Mouse (Mus musculus) lung, adult 18-20 months (tissue): ENCODE results near the gene Pygo2.
"Not testable (repeated sequence)": the region's sequence is repeated elsewhere in the genome, so short reads cannot be mapped to it uniquely, and the experiment has no call there.

Source experiments
- DNase-seq, 2 experiments: peaks; one replicate each; pipeline ENCODE4 v3.0.0; 2022; ENCODE audit warnings: mixed read lengths in 2 of 2

The Pygo2 gene

DNA sequence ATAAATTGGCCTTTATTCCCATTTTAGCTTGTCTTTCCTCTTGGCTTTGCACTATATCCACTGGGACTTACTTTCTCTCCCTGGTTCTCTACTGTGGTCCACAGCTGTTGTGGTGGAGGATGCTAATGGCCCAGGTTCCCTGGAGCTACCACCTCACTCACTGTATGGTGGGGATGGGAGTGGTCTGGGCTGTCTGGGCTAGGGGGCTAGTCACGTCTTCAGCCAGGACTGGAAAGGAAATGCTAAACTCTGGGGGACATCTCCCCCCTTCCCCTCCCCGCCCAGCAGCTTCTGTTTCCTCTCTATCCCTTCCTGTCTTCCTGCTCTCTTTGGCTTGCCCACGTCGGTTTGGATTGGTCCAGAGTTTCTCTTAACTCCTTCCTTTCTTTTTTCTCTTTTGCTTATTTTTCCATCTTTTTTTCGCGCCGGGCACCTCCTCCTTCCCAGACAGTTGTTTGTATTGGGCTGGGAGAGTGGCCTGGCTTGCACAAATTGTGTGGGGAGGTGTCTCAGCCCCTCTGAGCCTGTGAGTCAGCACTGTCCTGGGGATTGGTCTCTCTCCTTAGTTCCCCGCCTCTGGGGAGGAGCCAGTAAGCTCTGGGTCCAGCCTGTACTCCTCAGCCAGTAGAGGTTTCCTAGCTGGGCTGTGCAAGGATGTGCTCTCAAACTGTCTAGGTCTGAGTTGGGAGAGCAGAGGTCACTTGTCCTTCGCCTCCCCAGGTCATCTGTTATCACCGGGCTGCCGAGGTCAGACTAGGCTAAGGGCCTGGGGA is 8.8 kb upstream of the Pygo2 start:
- DNase-seq = peak; percentile 90 to 93

DNA sequence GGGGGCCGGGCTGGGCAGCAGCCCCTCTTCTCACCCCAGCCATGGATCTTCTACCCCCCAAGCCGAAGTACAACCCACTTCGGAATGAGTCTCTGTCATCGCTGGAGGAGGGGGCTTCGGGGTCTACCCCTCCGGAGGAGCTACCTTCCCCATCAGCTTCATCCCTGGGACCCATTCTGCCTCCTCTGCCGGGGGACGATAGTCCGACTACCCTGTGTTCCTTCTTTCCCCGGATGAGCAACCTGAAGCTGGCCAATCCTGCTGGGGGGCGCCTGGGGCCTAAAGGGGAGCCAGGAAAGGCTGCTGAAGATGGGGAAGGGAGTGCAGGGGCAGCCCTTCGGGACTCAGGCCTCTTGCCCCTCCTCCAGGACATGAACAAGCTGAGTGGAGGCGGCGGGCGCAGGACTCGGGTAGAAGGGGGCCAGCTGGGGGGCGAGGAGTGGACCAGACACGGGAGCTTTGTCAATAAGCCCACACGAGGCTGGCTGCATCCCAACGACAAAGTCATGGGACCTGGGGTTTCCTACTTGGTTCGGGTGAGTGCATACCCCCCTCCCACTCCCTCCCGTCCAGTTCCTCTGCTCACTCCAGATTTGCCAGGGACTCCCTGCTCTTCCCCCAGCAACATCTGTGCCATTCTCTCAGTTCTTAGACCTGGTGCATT is 8.1 kb upstream of the Pygo2 start:
- DNase-seq = no peak

DNA sequence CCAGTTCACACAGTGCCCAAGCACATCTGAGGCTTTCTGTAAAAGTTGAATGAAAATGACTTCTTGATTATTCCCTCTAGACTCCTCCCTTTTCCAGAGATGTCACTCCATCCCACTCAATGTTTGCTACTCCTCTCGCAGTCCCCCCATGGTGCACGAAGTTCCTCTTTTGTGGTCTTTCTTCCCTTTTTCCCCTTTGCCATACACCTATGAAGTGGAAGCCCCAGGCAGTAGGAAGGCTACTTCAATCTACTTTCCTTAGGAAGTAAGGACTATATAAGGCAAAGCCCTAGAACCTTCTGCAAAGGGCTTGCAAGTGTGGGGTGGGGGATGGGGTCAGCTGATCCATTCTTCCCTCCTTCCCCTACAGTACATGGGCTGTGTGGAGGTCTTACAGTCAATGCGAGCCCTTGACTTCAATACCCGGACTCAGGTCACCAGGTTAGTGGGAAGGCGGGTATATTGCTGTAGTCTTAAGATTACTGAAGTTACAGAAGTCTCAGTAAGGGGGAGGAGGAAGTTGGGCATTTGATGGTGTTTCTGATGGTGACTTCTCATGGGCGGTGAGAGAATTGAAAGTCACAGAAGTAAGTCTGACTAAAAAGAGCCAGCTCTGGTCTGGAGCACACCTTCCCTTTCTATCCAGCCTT is 7.3 kb upstream of the Pygo2 start:
- no peak for DNase-seq

DNA sequence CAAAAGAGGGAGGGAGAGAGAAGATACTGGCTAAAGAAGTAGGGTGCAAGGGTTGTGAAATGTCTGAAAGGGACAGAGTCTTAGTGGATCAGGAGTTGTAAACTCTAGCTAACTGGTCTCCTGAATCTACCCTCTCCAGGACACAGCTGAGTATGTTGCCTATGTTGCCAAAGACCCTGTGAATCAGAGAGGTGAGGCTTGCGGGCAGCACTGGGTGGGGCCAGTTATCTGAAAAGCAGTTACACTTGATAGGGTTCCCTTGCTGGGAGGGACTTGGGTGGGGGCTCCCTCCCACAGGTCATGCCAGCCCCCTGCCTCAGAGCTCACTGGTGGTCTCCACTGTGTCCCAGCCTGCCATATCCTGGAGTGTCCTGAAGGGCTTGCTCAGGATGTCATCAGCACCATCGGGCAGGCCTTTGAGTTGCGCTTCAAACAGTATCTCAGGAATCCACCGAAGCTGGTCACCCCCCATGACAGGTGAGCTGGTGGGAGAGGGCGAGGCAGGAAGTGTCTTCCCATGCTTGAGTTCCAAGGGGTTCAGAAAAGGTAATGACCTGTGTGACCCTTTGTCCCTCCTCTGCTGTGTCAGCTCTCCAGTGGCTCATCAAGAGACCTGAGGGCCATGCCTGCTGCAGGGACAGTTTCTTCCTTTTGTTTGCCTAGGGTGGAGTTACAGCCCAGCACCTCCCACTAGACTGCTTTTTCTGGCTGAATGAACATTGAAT is 5.4 kb upstream of the Pygo2 start:
- no peak for DNase-seq

DNA sequence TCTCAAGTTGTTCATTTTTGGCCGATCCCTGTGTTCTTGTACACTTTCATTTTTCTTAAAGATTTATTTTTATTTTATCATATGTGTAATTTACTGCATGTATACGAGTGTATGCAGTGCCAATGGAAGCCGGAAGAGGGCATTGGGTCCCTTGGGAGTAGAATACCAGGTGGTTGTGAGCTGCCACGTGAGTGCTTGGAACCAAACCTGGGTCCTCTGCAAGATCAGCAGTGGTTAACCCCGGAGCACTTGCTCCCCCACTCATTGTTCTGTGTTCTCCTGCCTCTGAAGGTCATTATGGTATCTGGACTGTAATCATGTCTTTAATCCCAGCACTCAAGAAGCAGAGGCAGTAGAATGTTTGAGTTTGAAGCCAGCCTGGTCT is 4.9 kb upstream of the Pygo2 start:
- no peak for DNase-seq

DNA sequence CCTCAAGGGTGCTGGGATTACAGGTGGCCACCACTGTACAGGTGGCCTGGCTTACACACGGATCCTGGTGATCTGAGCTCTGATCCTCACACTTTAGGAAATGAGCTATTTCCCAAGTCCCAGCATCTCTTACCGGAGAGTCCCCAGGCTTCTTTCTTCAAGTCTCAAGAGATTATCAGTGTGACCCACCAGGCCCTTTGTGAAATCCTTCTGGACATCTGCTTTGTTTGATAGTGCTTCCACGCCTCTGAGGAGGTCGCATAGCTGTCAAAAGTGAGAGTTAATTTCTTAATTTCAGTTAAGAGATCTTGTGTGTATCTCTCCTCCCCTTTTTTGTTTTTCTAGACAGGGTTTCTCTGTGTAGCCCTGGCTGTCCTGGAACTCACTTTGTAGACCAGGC is 4.1 kb upstream of the Pygo2 start:
- DNase-seq = no peak

DNA sequence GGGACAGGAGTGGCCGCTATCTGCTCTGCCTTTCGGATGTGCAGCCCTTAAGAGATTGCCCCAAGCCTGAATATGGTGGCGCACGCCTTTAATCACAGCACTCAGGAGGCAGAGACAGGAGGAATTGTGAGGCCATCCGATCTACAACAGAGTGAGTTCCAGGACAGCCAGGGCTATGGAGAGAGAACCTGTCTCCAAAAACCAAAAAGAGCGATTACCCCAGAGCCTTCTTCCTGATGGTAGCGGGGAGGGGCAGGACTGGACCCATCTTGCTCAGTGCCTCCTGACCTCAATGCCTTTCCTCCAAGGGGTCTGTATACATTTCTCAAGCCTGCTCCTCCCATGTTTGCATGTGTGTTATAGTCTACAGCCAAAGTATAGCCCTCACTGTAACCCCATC is 993 bp upstream of the Pygo2 start:
- DNase-seq = not testable (repeated sequence)

DNA sequence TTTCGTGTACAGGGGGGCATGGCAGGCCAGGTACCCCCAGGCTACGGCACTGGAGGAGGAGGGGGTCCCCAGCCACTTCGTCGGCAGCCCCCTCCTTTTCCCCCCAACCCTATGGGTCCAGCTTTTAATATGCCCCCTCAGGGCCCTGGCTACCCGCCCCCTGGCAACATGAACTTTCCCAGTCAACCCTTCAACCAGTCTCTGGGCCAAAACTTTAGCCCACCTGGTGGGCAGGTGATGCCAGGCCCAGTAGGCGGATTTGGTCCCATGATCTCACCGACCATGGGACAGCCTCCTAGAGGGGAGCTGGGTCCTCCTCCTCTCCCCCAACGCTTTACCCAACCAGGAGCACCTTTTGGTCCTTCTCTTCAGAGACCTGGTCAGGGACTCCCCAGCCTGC is 2.6 kb downstream of the Pygo2 start:
- DNase-seq = no peak

DNA sequence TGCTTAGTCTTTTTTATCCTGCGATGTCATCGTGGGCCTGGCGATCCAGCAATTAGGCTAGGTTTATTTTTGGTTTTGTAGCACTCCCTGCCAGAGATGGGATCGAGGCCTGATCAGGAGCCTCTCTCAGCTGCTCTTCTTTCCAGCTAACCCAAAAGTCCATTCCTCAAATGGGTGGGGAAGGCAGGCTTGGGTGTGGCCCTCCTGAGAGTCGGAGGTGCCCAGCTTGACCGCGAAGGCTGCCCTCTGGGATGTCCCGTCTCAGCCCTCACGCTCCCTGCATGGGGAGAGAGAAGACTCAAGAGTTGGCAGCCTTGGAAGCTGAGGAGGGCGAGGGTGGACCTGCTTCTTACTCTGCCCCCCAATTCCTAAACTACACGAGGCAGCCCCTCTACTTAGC is 4.5 kb downstream of the Pygo2 start:
- DNase-seq = no peak

DNA sequence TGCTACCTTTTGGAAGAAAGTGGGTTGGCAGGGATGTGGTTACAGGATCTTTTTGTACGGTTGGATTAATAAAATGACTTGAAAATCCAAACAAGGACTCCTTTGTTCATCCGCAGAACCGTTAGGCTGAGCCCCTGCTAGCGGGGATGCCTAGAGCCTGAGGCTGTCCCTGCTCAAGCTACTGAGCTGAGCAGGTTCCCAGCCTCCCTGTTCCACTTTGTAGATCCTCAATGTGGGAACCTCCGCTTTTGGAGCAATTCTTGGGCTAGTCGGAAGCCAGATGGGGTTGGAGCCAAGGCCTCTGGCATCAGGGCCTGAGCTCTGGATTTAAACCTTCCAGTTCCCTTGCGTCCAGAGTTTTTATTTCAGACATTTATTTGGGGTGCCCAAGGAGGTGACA is 5.0 kb downstream of the Pygo2 start:
- DNase-seq = no peak

DNA sequence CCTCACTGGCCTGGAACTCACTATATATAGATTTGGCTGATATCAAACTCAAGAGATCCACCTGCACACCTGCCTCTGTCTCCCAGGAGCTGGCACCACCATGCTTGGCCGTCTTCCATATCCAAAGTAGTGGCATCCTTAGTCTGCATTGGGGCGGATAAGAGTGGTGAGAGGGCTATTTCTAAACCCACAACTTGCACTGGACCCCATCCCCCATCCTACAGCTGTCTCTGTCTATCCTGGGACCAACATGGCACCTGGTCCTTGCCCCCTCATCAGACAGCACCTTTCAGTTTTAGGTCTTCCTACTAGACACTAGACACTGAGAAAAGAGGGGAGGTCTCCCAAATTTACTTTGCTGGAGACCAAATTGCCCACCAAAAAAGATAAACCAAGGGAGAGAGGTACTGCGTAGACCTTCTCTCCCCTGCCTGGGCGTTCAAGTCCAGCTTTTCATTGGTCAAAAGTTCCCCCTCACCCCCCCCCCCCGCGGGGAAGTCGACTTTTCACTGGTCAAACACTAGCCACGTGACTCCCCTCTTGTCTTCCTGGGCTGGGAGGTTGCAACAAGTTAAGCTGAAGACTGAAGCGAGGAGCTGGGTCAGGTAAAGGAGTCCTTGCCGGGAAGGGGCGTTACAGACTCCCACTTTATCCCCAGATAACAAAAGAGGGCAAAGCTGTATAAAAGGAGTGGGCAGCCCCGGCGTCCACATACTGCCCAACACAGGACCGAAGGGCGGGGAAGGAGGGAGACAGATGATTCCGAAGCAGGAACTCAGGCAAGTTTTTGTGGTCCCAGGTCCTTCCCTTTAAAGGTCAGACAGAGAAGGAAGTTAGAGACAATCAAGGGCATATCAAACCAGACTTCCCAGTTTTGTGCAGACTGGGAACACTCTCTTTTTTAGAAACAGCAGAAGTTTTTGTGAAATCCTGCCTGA is 6.4 kb downstream of the Pygo2 start, which contains the start of gene Pbxip1:
TSS of gene Pbxip1 (plus strand) at position 531 of the 938 bp plus-strand sequence.
- DNase-seq = peak; percentile 82 to 84

DNA sequence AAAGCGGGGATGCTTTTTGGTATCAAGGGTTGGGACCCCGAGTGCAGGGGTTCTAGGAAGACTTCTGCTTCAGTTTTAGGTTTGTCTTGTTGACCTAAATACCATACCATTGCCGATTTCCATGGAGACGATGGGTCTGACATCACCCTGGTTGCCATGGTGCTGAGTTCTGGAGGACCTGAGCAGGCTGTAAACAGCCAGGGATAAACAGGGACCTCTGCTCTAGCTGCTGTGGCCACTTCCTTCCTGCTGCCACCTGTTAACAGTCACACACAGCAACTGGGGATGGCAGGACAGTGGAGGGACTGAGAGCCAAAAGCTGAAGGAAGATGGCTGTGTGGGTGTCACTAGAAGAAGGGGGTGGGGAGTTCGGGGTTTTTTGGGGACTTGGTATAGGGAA is 7.3 kb downstream of the Pygo2 start:
- DNase-seq = peak; percentile 57 to 71

DNA sequence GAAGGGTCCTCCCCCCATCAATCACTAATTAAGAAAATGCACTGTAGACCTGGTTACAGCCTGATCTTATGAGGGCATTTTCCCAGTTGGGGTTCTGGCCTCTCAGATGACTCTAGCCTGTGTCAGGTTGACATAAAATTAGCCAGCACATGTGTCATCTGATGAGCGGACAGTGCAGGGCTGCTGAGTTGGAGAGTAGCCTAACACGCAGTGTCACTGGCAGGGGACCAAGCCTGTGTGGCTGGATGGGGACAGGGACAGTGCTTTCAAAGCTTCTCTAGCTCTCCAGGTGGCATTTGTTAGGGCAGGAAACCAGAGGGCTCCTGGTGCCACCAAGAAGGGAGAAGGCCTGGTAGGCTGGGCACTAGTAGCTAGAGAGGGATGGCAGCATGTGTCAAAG is 10.7 kb downstream of the Pygo2 start:
- DNase-seq = no peak

DNA sequence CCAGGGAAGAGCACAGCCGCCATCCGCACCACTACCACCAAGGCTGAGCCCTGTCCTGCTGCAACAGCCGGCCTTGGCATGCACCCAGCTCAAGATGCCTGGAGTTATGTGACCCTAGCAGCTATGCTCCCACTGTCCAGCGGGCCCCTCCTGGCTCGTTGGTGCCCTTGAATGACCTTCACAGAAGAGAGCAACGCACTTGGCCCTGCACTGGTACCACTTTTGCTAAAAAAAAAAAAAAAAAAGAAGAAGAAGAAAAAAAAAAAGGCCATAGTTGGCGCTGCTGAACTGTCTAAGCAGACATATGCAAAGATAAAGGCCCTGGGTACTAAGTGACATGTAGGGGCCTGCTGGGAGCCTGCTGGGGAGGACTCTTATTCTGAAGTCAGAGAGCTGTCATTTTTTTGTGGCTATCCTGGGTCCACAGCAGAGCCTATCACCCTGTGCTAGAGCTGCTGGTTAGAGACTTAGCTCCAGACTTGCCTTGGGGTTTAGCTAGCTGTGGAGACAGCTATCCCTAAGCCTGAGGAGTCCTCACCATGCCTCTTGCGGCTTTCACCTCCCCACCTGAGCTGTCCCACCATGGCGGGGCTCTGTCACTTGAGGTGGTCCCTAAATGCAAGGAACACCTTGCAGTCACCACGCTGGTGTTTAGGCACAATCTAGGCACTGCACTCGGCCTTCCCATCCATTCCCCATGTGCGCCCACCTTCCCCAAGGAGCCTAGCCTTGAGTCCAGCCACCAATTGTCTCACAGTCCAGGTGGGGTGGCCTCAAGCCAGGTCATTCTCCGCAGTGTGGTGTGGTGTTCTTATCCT is 18.9 kb downstream of the Pygo2 start:
- no peak for DNase-seq

DNA sequence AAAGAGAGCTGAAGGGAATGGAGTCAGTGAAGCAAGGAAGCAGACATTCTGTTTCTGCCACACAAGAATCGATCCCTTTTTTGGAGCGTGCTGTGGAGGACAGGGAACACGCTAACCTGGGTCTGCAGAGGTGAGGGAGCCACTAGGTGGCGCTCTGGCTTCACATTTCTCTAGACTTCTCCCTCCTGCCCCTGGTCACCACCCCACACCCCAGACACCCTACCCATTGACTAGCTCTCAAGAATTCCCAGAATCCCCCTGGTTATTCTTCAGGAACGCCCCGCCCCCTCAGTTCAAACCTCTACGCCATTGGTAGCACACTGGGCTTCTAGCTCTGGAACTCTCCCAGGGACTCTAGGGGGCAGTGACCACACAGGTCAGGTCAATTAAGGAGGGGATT is 19.5 kb downstream of the Pygo2 start:
- peak; percentile 66 to 81 for DNase-seq

DNA sequence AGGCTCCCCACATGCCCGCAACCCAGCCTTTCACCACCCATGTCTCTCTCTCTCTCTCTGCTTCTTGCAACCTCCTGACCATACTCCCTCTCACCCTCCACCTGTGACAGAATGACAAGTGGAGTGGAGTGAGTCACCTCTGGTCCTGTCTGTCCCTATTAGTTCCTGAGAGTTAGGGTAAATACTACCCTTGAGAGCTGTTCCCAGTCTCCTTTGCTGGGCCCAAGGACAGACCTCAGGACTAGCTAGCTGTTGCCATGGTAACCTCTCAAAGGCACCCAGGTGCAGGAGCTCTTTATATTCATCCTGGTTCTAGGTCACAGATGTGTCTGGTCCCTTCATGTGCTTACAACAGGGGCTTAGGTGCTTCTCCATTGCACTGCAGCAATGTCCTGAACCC is 21.9 kb downstream of the Pygo2 start:
- DNase-seq = peak; percentile 59 to 81

DNA sequence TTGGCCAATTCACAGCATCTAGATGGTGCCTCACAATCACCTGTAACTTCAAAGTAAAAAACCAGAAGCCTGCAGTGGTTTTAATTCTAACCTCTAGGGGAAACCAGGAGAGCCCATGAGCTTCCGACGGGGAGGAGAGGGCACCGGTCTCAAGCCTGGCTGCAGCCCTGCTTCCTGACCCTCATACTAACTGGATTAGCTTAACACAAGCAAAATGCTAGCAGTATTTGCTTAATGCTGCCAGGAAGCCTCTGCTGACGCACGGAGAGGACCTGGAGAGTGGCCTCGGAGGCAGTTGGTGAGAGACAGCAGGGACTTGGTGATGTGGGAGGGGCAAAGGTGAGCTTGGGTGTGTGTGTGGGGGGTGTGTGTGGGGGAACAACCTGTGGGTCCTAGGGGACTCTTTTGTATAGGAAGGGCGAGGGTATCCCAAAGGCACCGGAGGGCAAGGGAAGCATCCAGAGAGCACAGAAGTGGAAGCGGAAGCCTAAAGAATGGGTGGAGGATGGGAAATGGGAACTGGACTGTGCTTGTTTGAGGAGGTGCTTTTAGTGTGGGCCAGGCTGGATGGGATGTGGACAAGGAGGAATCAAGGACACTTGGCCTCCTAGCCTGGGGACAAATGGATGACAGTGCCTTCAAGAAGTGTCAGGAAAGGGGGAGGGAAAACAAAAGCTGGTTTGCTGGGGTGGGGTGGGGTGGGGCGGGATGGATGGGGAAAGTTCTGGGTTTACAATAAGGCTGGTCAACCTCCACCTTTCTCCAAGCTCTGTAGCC is 24.6 kb downstream of the Pygo2 start, which contains the start of gene Pmvk:
TSS of gene Pmvk (plus strand) at position 141 of the 777 bp plus-strand sequence.
- no peak for DNase-seq

DNA sequence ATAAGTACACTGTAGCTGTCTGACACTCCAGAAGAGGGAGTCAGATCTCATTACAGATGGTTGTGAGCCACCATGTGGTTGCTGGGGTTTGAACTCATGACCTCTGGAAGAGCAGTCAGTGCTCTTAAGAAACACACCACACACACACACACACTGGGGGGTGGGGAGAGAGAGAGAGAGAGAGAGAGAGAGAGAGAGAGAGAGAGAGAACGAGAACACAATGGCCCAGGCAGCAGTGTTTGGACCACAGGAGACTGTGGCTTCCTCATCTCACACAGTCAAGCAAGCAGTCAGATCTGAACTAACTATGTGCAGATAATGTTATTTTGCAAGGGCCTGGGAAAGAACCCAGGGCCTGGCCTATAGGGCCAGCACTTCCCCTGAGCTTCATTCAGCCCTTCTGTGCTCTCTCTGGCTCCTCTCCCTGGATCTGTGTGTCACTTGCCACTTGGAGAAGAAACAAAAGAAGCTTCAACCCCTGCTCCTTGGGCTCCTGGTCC is 25.8 kb downstream of the Pygo2 start:
- no peak for DNase-seq

DNA sequence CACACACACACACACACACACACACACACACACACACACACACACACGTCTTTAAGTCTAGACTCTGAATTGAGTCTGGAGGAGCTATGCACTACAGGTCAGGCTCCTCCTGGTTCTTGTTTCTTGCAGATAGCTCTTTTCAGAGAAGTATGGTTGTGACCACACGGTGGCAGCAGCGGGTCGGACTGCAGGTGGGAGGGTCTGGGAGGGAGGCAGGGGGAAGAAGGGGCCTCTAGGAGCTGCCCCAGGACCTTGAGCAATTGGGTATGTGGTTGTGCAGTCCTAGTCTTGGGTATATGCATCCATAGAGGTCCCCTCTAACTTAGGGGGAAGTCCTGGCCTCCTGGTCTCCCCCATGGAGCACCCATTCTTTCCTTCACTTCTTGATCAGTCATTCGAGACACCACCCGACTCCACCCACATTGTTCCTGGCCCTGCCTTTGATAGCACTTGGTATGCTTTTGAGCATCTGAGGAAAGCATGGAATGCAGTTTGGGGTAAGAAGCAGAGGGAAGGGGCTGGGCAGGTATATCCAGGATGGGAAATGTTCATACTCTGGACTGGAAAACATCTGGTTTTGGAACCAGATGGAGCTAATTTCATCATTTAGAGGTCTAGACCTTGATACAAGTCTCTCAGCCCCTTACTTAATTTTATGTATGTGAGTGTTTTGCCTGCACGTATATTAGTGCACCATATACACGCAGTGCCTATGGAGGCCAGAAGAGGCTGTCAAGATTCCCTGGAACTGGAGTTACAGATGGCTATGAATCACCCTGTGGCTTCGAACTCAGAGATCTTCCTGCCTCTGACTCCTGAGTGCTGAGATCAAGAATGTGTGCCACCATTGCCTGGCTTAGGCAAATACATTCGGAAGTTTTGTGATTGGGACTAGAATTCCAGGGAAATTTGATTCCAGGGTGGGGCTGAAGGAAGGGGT is 27.0 kb downstream of the Pygo2 start:
- peak; percentile 70 to 81 for DNase-seq
